Mouse (Mus musculus) embryonic facial prominence, embryonic 12.5 days (tissue): ENCODE results near the gene Tmem19. TPM values are rescaled to one million over a fixed set of nuclear protein-coding genes. Genes with fewer than 3 reads are reported as not detected.

Source experiments
- ATAC-seq: fragments of 200-750 bp; cut with Nextera tagmentation; 2 replicates; pipeline ENCODE4 v1.8.0; 2017; ENCODE audit not compliant: insufficient number of reproducible peaks, insufficient read depth, low FRiP score, low TSS enrichment
- H3K27ac ChIP-seq: fragments of 300-500 bp; sonication (generic); 2 replicates; pipeline ENCODE4 v1.5.1; 2016; ENCODE audit warnings: mild to moderate bottlenecking
- H3K27me3 ChIP-seq: fragments of 300-500 bp; sonication (generic); 2 replicates; pipeline ENCODE4 v1.6.1; 2016; ENCODE audit warnings: mild to moderate bottlenecking, moderate library complexity
- H3K36me3 ChIP-seq: fragments of 300-500 bp; sonication (generic); 2 replicates; pipeline ENCODE4 v1.6.1; 2016; ENCODE audit warnings: mild to moderate bottlenecking
- H3K4me1 ChIP-seq: fragments of 300-500 bp; sonication (generic); 2 replicates; pipeline ENCODE4 v1.6.1; 2016
- H3K4me2 ChIP-seq: fragments of 300-500 bp; sonication (generic); replicated peaks from 2 replicates; pipeline ENCODE4 v1.6.1; 2016; ENCODE audit warnings: mild to moderate bottlenecking, moderate library complexity
- H3K4me3 ChIP-seq: fragments of 300-500 bp; sonication (generic); 2 replicates; pipeline ENCODE4 v1.5.1; 2016; ENCODE audit warnings: mild to moderate bottlenecking
- H3K9ac ChIP-seq: fragments of 300-500 bp; sonication (generic); 2 replicates; pipeline ENCODE4 v1.6.1; 2016; ENCODE audit warnings: mild to moderate bottlenecking, moderate library complexity
- H3K9me3 ChIP-seq: fragments of 300-500 bp; sonication (generic); 2 replicates; pipeline ENCODE4 v1.6.1; 2016; ENCODE audit warnings: mild to moderate bottlenecking, moderate library complexity
- WGBS: fragments of 180-500 bp; shearing (Covaris S2); methylation state at CpG from one replicate; pipeline ENCODE4 v1.1.7; 2016; 5-methylcytosine and 5-hydroxymethylcytosine counted together
- polyA plus RNA-seq: library from polyadenylated mRNA; unstranded; fragments of >200 nt; fragmentation: Nextera tagmentation; extraction: Ambion mirVana; gene quantifications from 2 replicates; pipeline ENCODE4 v1.2.1, GENCODE M21; 2016

Gene Tmem19
- polyA plus RNA-seq: 28.4 and 29.1 TPM in 2 replicates

DNA sequence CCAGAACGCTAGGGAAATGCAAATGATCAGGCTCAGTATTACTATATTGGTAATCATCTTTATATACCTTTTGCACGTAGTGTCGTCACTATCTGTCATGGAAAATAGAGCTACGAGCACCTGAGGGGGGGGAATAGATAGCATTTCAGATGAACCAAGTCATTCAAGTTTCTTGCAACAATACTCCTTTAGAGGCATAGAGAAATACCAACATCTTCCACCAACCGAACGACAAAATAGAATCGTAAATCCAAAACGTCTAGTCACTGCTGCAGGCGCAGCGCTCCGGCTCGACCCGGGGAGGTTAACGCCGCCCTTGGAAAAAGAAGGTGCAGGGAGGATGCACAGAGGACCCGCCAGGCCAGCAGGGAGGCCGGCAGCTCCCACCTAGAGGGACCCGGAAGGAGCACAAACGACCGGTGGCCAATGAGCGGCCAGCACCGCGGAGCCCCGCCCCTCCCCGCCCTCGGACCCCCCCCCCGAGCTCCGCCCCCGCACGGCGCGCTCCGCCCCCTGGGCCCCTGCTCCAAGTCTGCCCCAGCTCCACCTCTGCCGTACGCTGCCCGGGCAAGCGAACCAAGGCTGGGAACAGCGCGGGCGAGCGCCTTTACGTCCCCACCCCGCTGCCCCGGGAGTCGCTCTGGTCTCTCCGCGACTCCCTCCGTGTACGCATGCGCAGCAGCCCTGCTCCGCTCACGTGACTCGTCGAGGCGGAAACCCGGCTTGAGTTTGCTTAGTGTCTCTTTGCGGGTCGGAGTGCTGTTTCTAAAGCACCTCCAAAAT, at the start of gene Tmem19:
Gene Tmem19, minus strand, starts transcription at position 662 of the 783 bp plus-strand sequence.
- WGBS: 1% methylated on average over 56 of the region's 58 CpGs

DNA sequence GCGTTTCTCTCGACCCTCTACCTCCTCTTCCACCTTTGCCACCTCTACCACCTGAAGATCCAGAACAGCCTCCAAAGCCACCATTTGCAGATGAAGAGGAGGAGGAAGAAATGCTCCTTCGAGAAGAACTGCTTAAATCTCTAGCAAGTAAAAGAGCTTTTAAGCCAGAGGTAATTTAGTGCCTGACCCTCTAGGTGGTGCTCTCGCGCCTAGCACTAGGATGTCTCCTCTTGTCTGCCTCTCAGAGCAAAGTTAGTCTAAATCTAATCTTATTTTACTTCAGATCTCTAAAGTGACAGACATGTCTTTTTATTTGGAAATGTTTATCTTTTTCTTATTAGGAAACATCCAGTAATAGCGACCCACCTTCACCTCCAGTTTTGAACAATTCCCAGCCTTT, 44.1 kb upstream of the Tmem19 start:
- Histone ChIP-seq H3K9me3 (no peaks in the 10 kb centered on the region), H3K27me3 (no peaks in the 10 kb centered on the region), H3K36me3 (peaks cover 55% of the 10 kb centered on the region), H3K9ac (no peak overlapping the region), H3K4me3 (no peak overlapping the region), H3K4me1 (no peaks in the 10 kb centered on the region), H3K27ac (no peak overlapping the region), H3K4me2 (no peak overlapping the region)
- no peak for ATAC-seq
- 61% methylated on average over 6 of the region's 6 CpGs for WGBS

More for the DNA sequence above, at the start of gene Tmem19:
- 0 out of 2 replicates have a peak, but pooled peaks cover 2% of the 10 kb centered on the region for H3K36me3 ChIP-seq
- peaks cover 13% of the 10 kb centered on the region for H3K4me1 ChIP-seq
- peak within 1 kb of the TSS; percentile 51 for H3K9ac ChIP-seq
- no peaks in the 10 kb centered on the region for H3K27me3 ChIP-seq
- no peaks in the 10 kb centered on the region for H3K9me3 ChIP-seq
- peak within 1 kb of the TSS; percentile 57 for H3K4me3 ChIP-seq
- H3K4me2 ChIP-seq: peak within 1 kb of the TSS; percentile 65
- peak within 1 kb of the TSS; percentile 95 for H3K27ac ChIP-seq
- ATAC-seq: peak; percentile 99

DNA sequence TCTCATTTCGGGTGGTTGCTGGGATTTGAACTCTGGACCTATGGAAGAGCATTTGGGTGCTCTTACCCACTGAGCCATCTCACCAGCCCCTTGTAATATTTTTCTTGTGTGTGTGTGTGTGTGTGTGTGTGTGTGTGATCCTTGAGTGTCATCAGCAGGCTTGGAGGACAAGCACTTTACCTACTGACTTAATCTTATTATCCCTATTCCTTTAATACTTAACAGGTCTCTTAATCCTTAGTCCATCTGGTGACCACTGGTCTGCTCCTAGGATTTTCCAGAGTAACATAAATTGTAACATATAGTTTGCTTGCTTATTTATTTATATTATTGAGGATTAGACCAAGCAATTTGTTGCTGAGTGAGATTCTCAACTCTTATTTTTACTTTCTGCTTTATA, 29.6 kb upstream of the Tmem19 start:
- ATAC-seq: no peak
- WGBS: 93% methylated on average over 1 of the region's 1 CpGs
- H3K9ac ChIP-seq: no peak overlapping the region
- H3K36me3 ChIP-seq: peaks cover 30% of the 10 kb centered on the region
- H3K27ac ChIP-seq: no peak overlapping the region
- peaks cover 14% of the 10 kb centered on the region for H3K4me1 ChIP-seq
- no peaks in the 10 kb centered on the region for H3K9me3 ChIP-seq
- no peaks in the 10 kb centered on the region for H3K27me3 ChIP-seq
- no peak overlapping the region for H3K4me3 ChIP-seq
- no peak overlapping the region for H3K4me2 ChIP-seq

DNA sequence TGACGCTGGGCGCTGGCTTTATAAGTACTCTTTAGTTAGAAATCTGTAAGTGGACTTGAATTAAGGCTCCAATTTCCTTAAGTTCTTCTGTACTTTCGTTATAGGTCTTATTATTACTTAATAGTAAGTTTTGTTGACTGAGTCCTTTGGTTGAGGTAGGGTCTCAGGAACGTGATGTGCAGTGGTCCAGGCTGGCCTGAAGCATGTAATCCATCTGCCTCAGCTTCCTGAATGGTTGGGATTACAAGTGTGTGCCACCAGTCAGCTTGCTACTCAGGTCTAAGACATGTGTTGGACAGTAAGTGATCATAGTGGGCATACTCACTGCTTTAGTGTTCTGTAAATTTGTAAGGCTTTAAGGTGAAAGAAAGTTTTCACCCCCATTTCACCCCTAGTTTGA, 28.8 kb upstream of the Tmem19 start:
- peaks cover 30% of the 10 kb centered on the region for H3K36me3 ChIP-seq

GRCm38 (mm10) chr10:115387891-115388290, 25.6 kb upstream of the Tmem19 start:
- no peaks in the 10 kb centered on the region for H3K27me3 ChIP-seq
- peak overlapping the region; percentile 18 for H3K4me2 ChIP-seq
- H3K9ac ChIP-seq: no peak overlapping the region
- no peaks in the 10 kb centered on the region for H3K9me3 ChIP-seq
- ATAC-seq: no peak
- WGBS: 86% methylated on average over 3 of the region's 3 CpGs
- no peak overlapping the region for H3K4me3 ChIP-seq
- H3K36me3 ChIP-seq: peaks cover 18% of the 10 kb centered on the region
- H3K4me1 ChIP-seq: peaks cover 17% of the 10 kb centered on the region
- no peak overlapping the region for H3K27ac ChIP-seq

More for the DNA sequence above, 28.8 kb upstream of the Tmem19 start:
- WGBS: 91% methylated on average over 4 of the region's 4 CpGs
- no peak for ATAC-seq
- H3K27me3 ChIP-seq: no peaks in the 10 kb centered on the region
- no peaks in the 10 kb centered on the region for H3K9me3 ChIP-seq
- peaks cover 14% of the 10 kb centered on the region for H3K4me1 ChIP-seq
- no peak overlapping the region for H3K27ac ChIP-seq
- no peak overlapping the region for H3K9ac ChIP-seq
- H3K4me3 ChIP-seq: no peak overlapping the region
- no peak overlapping the region for H3K4me2 ChIP-seq

DNA sequence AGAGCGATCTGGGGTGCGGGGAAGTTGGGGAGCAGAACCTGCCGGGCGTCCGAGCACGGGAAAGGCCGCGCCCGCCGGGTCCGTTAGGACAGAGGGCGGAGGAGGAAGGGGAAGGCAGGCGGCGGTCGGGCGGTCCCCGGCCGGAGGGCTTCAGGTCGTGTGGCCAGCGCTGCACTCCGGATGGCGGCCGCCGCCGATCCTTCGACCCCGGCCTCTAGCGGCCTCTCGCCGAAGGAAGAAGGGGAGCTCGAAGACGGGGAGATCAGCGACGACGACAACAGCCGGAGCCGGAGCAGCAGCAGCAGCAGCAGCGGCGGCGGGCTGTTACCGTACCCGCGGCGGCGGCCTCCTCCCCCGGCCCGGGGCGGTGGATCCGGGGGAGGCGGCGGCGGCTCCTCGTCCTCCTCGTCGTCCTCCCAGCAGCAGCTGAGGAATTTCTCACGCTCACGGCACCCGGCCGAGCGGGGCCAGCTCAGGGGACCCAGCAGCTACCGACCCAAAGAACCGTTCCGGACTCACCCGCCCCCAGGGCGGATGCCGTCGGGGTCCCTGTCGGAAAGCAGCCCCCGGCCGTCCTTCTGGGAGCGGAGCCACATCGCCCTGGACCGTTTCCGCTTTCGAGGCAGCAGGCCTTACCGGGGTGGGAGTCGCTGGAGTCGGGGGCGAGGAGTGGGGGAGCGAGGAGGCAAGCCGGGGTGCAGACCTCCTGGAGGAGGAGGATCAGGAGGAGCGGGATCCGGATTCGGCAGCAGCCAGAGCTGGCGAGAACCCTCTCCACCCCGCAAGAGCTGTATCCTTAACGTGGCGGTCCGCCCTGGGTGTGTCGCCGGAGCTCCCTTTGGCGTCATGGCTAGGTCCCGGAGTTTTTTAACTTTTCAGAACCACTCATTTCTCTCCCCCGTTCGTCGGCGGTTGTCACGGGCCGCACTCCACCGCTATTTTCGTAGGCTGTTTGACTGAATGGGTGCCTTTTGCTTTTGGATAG, 23.0 kb upstream of the Tmem19 start:
- Histone ChIP-seq H3K36me3 (peaks cover 12% of the 10 kb centered on the region), H3K27ac (peak overlapping the region; percentile 97), H3K4me3 (peak overlapping the region; percentile 97), H3K4me1 (peaks cover 21% of the 10 kb centered on the region), H3K9ac (peak overlapping the region; percentile 95), H3K4me2 (peak overlapping the region; percentile 57), H3K27me3 (no peaks in the 10 kb centered on the region), H3K9me3 (no peaks in the 10 kb centered on the region)
- WGBS: under 1% methylated on average over 94 of the region's 101 CpGs
- peak; percentile 17 for ATAC-seq

- under 1% methylated on average over 64 of the region's 65 CpGs for WGBS
- Histone ChIP-seq H3K27ac (peak within 1 kb of the TSS; percentile 97), H3K36me3 (peaks cover 9% of the 10 kb centered on the region; the same call in 1 of the 2 replicates), H3K9ac (peak within 1 kb of the TSS; percentile 95), H3K4me3 (peak within 1 kb of the TSS; percentile 97), H3K9me3 (no peaks in the 10 kb centered on the region), H3K4me2 (peak within 1 kb of the TSS; percentile 57), H3K27me3 (no peaks in the 10 kb centered on the region), H3K4me1 (peaks cover 21% of the 10 kb centered on the region)
- ATAC-seq: peak; percentile 99
These were observed 22.1 kb upstream of the Tmem19 start, which contains the start of the genes Thap2 and Zfc3h1 for GRCm38 (mm10) chr10:115384221-115385017. Gene Thap2 (minus strand): TSS chr10:115384443. Gene Zfc3h1 (plus strand): TSS chr10:115384959.

DNA sequence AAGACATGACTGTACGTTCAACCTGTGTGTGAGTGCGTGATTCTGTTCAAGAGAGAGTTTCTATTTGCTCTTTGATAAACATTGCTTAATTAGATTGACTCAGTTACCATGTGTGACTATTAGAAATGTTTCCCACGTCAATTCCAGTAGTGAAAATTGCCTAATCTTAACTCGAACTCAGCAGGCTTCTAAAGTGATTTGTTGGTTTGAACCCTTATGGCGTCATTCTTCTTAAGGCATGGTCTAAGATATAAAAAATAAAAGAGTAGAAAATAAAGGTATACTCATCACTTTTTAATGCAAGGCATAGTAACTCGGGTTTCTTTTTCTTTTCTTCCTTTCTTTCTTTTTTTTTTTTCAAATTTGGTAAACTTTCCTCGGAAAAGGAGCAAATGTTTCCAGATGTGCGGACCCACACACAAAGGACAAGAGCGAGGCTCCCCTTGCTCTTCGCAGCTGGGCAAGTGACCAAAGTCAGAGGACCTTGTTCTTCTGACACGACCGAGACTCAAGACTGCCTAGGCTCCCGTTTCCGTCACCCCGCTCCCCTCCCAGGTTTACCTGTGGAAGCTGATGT, 21.4 kb upstream of the Tmem19 start:
- Histone ChIP-seq H3K4me2 (peak overlapping the region; percentile 57), H3K27ac (peak overlapping the region; percentile 97), H3K36me3 (peaks cover 4% of the 10 kb centered on the region; the same call in 1 of the 2 replicates), H3K9me3 (no peaks in the 10 kb centered on the region), H3K27me3 (no peaks in the 10 kb centered on the region), H3K4me3 (peak overlapping the region; percentile 97), H3K4me1 (peaks cover 21% of the 10 kb centered on the region), H3K9ac (peak overlapping the region; percentile 81)
- no peak for ATAC-seq
- WGBS: 2% methylated on average over 15 of the region's 15 CpGs

GRCm38 (mm10) chr10:115382846-115383643, 20.7 kb upstream of the Tmem19 start:
- no peaks in the 10 kb centered on the region for H3K27me3 ChIP-seq
- H3K36me3 ChIP-seq: peaks cover 4% of the 10 kb centered on the region; the same call in 1 of the 2 replicates
- 29% methylated on average over 12 of the region's 12 CpGs for WGBS
- H3K4me1 ChIP-seq: peaks cover 17% of the 10 kb centered on the region
- peak overlapping the region; percentile 97 for H3K4me3 ChIP-seq
- peak overlapping the region; percentile 57 for H3K4me2 ChIP-seq
- H3K27ac ChIP-seq: no peak overlapping the region
- peak overlapping the region; percentile 45 for H3K9ac ChIP-seq
- ATAC-seq: no peak
- H3K9me3 ChIP-seq: no peaks in the 10 kb centered on the region

DNA sequence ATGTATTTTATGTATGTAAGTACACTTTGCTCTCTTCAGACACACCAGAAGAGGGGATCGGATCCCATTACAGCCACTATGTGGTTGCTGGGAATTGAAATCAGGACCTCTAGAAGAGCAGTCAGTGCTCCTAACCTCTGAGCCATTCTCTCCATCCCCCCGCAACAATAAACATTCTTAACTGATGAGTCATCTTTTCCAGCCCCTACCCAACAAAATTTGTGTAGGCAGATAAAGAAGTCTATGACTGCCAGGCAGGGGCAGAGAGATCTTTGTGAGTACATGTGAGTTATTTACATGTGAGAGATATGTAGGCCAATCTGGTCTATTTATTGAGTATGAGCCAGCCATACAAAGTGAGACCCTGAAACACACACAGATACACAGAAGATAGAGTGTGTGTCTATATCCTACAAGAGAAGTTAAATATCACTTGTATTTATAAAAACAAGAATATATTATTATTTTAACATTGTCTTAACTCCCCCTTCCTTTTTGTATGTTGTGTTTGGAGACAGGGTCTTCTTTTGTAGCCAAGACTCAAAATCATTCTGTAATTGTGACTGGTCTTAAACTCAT, 19.3 kb upstream of the Tmem19 start:
- Histone ChIP-seq H3K27ac (no peak overlapping the region), H3K36me3 (peaks cover 4% of the 10 kb centered on the region; the same call in 1 of the 2 replicates), H3K9me3 (no peaks in the 10 kb centered on the region), H3K9ac (no peak overlapping the region), H3K4me1 (peaks cover 12% of the 10 kb centered on the region), H3K27me3 (no peaks in the 10 kb centered on the region), H3K4me2 (no peak overlapping the region), H3K4me3 (no peak overlapping the region)
- WGBS: 81% methylated on average over 2 of the region's 2 CpGs
- ATAC-seq: no peak
